Mouse (Mus musculus) heart, postnatal 0 days (tissue): Measurements from ENCODE around the gene 2310022B05Rik.

ENCODE experiments used
- CTCF ChIP-seq: IDR thresholded peaks from 2 replicates; pipeline ENCODE4 v1.5.1; 2016; ENCODE audit warnings: antibody characterized with exemption, control low read depth, low read depth
- EP300 ChIP-seq: IDR thresholded peaks from 2 replicates; pipeline ENCODE4 v1.6.1; 2016; ENCODE audit warnings: antibody characterized with exemption, low read depth

GRCm38 (mm10) chr8:124614325-124614724 is 48.8 kb downstream of the 2310022B05Rik start:
- no peak for TF ChIP-seq CTCF
- no peak for TF ChIP-seq EP300
